Mouse (Mus musculus) embryo, embryonic 10 days (tissue): Measurements from ENCODE around the gene Cnep1r1.

Experiments
- DNase-seq: peaks from one replicate; pipeline ENCODE4 v3.0.0-alpha.2; 2015; ENCODE audit warnings: low spot score

Cnep1r1 gene

GRCm38 (mm10) chr8:88118456-88119036 is at the start of gene Cnep1r1:
Gene Cnep1r1 (plus strand): TSS chr8:88118769.
- DNase-seq = peak; percentile 95

- no peak for DNase-seq
Observed at GRCm38 (mm10) chr8:88082183-88082582, 36.4 kb upstream of the Cnep1r1 start.

GRCm38 (mm10) chr8:88088006-88088405 is 30.6 kb upstream of the Cnep1r1 start:
- no peak for DNase-seq

GRCm38 (mm10) chr8:88091661-88092060 is 26.9 kb upstream of the Cnep1r1 start:
- DNase-seq = no peak

GRCm38 (mm10) chr8:88093367-88093766 is 25.2 kb upstream of the Cnep1r1 start:
- DNase-seq = peak; percentile 43

- DNase-seq = no peak
Observed at GRCm38 (mm10) chr8:88098856-88099255, 19.7 kb upstream of the Cnep1r1 start.

GRCm38 (mm10) chr8:88099526-88099925 is 19.0 kb upstream of the Cnep1r1 start:
- DNase-seq = peak; percentile 78

GRCm38 (mm10) chr8:88109241-88109640 is 9.3 kb upstream of the Cnep1r1 start:
- no peak for DNase-seq

GRCm38 (mm10) chr8:88119076-88119475 is 507 bp downstream of the Cnep1r1 start:
- DNase-seq = no peak

GRCm38 (mm10) chr8:88124850-88125249 is 6.3 kb downstream of the Cnep1r1 start:
- DNase-seq = no peak

- no peak for DNase-seq
Observed at GRCm38 (mm10) chr8:88129397-88129796, 10.8 kb downstream of the Cnep1r1 start.

GRCm38 (mm10) chr8:88130754-88131317 is 12.3 kb downstream of the Cnep1r1 start:
- peak; percentile 18 for DNase-seq

- peak; percentile 99 for DNase-seq
Observed at GRCm38 (mm10) chr8:88137748-88138484, 19.3 kb downstream of the Cnep1r1 start, which contains the start of gene Heatr3. Gene Heatr3 (plus strand): TSS chr8:88137855.

- DNase-seq = no peak
Observed at GRCm38 (mm10) chr8:88139256-88139655, 20.7 kb downstream of the Cnep1r1 start.

- no peak for DNase-seq
Observed at GRCm38 (mm10) chr8:88141629-88142028, 23.1 kb downstream of the Cnep1r1 start.

GRCm38 (mm10) chr8:88144041-88144440 is 25.5 kb downstream of the Cnep1r1 start:
- no peak for DNase-seq

- no peak for DNase-seq
Observed at GRCm38 (mm10) chr8:88150910-88151371, 32.4 kb downstream of the Cnep1r1 start.

GRCm38 (mm10) chr8:88160237-88160995 is 41.8 kb downstream of the Cnep1r1 start:
- DNase-seq = no peak

GRCm38 (mm10) chr8:88161439-88161838 is 42.9 kb downstream of the Cnep1r1 start:
- DNase-seq = peak; percentile 85

GRCm38 (mm10) chr8:88175264-88175663 is 56.7 kb downstream of the Cnep1r1 start:
- DNase-seq = no peak

- DNase-seq = no peak
Observed at GRCm38 (mm10) chr8:88177291-88177690, 58.7 kb downstream of the Cnep1r1 start.

GRCm38 (mm10) chr8:88183121-88183520 is 64.6 kb downstream of the Cnep1r1 start:
- DNase-seq = no peak
